Mouse (Mus musculus): ENCODE measurements around the gene Hsp90aa1. TPM values are rescaled to one million over a fixed set of nuclear protein-coding genes. Genes with fewer than 3 reads are reported as not detected.

Gene Hsp90aa1
- total and polyA plus RNA-seq, 3 experiments = 730 to 2,091 (median 1,361) TPM

DNA sequence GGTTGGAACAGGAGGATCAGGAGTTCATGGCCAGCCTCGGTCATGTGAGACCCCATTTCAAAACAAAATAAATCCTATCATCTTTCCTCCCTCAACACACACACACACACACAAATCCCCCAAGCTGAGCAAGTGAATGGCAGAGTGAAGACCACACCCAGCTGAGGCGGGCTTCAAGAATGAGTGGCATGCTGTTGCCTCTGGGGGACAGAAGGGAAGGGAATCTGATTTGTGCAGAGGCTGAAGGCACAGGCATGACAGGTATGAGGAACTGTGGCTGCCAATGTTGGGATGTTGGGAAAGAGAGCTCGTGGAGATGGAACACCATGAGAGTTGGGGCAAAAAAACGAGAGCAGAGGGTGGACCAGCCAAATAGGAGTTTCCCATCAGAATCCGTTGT is 8.7 kb upstream of the Hsp90aa1 start:
- Histone ChIP-seq H3K4me1 (ENCODE audit: control insufficient read depth in 1 of 2, insufficient read depth in 2 of 2) (peaks cover 2 to 11% of the 10 kb centered on the region in 2 experiments; a peak in 3 of 4 replicates), H3K9me3 (replicated peaks; ENCODE audit: low read length) (peaks cover 7% of the 10 kb centered on the region), H3K27ac (ENCODE audit: insufficient read depth, low read depth) (no peak overlapping the region), H3K36me3 (replicated peaks in 1 of 2; ENCODE audit: control insufficient read depth in 1 of 2, insufficient read depth in 1 of 2, low read length in 1 of 2) (no peaks in the 10 kb centered on the region), H3K4me3 (replicated peaks in 1 of 3; ENCODE audit: low read depth in 2 of 3, low read length in 2 of 3, poor library complexity in 1 of 3) (no peak overlapping the region), H3K27me3 (replicated peaks) (no peaks in the 10 kb centered on the region), H3K4me2 (ENCODE audit: insufficient read depth, low read depth, poor library complexity, severe bottlenecking) (no peak overlapping the region), H3K9ac (ENCODE audit: insufficient read depth, low read depth) (no peak overlapping the region), H3K79me2 (replicated peaks; ENCODE audit: control insufficient read depth, extremely low read depth, insufficient read depth, poor library complexity, severe bottlenecking) (no peaks in the 10 kb centered on the region)
- dilution Hi-C loops (cut with MboI; ENCODE audit: extremely low pct_ligation_motif_present, extremely low pct_unique_long_range_greater_than_20kb, low sequenced_read_pairs) = no loop called here
- DNase-seq (ENCODE audit: extremely low read depth) = no peak
- TF ChIP-seq CHD1 (IDR thresholded peaks at IDR 0.05; ENCODE audit: low read depth, low read length) (no peak), SMC3 (IDR thresholded peaks at IDR 0.05; ENCODE audit: low read depth, low read length) (no peak), UBTF (IDR thresholded peaks at IDR 0.05; ENCODE audit: low read depth, low read length) (no peak)
- in situ Hi-C loops (cut with MboI; ENCODE audit: low pct_ligation_motif_present, low pct_unique_long_range_greater_than_20kb, low sequenced_read_pairs) = no loop called here

DNA sequence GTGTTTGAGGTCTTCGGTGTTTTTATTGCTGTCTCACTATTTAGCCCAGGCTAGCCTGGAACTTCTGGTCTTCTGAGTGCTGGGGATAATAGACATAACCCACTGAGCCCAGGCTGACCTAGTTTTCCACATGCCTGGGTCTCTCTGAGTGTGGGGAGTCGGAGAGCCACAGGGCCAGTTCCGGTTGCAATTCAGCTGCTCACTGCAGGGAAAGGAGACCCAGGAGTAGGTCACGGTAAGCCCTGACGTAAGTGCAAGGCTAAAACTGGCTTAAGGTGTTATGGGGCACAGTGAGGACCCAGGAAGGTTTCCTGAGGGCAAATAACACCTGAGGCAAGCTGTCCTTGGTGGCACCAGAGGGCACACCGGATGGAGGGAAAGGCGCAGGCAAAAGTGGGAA is 4.9 kb upstream of the Hsp90aa1 start:
- Histone ChIP-seq H3K79me2 (replicated peaks; ENCODE audit: control insufficient read depth, extremely low read depth, insufficient read depth, poor library complexity, severe bottlenecking) (no peaks in the 10 kb centered on the region), H3K27ac (ENCODE audit: insufficient read depth, low read depth) (no peak overlapping the region), H3K9me3 (replicated peaks; ENCODE audit: low read length) (no peaks in the 10 kb centered on the region), H3K4me2 (ENCODE audit: insufficient read depth, low read depth, poor library complexity, severe bottlenecking) (no peak overlapping the region), H3K9ac (ENCODE audit: insufficient read depth, low read depth) (no peak overlapping the region), H3K4me1 (ENCODE audit: control insufficient read depth in 1 of 2, insufficient read depth in 2 of 2) (peaks cover 14 to 34% of the 10 kb centered on the region in 2 experiments), H3K4me3 (replicated peaks in 1 of 3; ENCODE audit: low read depth in 2 of 3, low read length in 2 of 3, poor library complexity in 1 of 3) (no peak overlapping the region), H3K27me3 (replicated peaks) (no peaks in the 10 kb centered on the region), H3K36me3 (replicated peaks in 1 of 2; ENCODE audit: control insufficient read depth in 1 of 2, insufficient read depth in 1 of 2, low read length in 1 of 2) (no peaks in the 10 kb centered on the region)
- TF ChIP-seq RAD21 (IDR thresholded peaks at IDR 0.05; ENCODE audit: low read depth, low read length) (no peak), CTCF (conservative IDR thresholded peaks at IDR 0.05 in 1 of 2, IDR thresholded peaks at IDR 0.05 in 1 of 2; ENCODE audit: low read depth in 2 of 2, low read length in 2 of 2) (no peak), IRF4 (IDR thresholded peaks at IDR 0.05; ENCODE audit: low read depth, low read length) (no peak), EP300 (IDR thresholded peaks at IDR 0.05; ENCODE audit: low read length) (no peak)
- no peak for DNase-seq (ENCODE audit: extremely low read depth)
- in situ Hi-C loops (cut with MboI; ENCODE audit: low pct_ligation_motif_present, low pct_unique_long_range_greater_than_20kb, low sequenced_read_pairs) (no loop called here), dilution Hi-C loops (cut with MboI; ENCODE audit: extremely low pct_ligation_motif_present, extremely low pct_unique_long_range_greater_than_20kb, low sequenced_read_pairs) (no loop called here)

DNA sequence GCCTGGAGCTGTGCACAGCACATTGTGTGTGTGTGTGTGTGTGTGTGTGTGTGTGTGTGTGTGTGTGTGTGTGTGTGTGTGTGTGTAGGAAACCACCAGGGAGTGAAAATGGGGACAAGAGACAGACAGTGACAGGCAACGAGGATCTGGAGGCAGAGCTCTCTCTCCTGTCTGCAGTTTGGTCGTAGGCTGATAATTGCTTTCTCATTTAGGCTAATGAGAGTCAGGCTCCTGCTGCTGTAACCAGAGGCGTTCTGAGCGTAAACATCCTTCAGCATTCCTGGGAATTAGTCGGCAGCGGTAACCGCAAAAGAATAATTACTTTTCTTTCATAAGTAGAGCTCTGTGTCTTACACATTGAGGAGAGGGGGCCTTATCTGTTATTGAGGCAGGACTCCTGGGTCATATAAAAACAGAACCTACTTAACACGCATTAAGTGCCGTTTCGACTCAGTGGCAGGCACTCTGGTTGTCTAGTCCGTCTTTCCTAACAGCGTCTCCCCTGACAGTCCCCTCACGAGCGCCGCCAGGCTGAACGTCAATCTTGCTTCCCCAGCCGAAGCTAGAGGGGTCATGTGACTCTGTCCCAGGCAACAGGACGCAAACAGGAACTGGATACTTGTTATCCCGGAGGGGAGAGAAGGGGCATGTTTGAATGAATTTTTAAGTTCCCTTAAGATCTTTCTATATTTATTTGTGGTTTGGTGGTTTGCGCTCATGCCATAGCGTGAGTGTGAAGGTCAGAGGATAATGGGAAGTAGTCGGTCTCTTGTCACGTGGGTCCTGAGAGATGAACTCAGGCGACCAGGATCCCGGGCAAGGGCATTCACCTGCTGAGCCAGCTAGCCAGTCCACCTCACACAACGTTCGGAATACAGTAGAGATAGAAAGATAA is 4.1 kb upstream of the Hsp90aa1 start:
- in situ Hi-C loops (cut with MboI; ENCODE audit: low pct_ligation_motif_present, low pct_unique_long_range_greater_than_20kb, low sequenced_read_pairs) (no loop called here), dilution Hi-C loops (cut with MboI; ENCODE audit: extremely low pct_ligation_motif_present, extremely low pct_unique_long_range_greater_than_20kb, low sequenced_read_pairs) (no loop called here)
- no peaks in the 10 kb centered on the region for H3K9me3 ChIP-seq (replicated peaks; ENCODE audit: low read length)
- H3K79me2 ChIP-seq (replicated peaks; ENCODE audit: control insufficient read depth, extremely low read depth, insufficient read depth, poor library complexity, severe bottlenecking) = no peaks in the 10 kb centered on the region
- H3K4me2 ChIP-seq (ENCODE audit: insufficient read depth, low read depth, poor library complexity, severe bottlenecking) = no peak overlapping the region
- no peaks in the 10 kb centered on the region for H3K36me3 ChIP-seq (replicated peaks in 1 of 2; ENCODE audit: control insufficient read depth in 1 of 2, insufficient read depth in 1 of 2, low read length in 1 of 2)
- TF ChIP-seq ZKSCAN1 (IDR thresholded peaks at IDR 0.05; ENCODE audit: borderline replicate concordance, low read depth, low read length) = no peak
- no peak for TF ChIP-seq PAX5 (IDR thresholded peaks at IDR 0.05; ENCODE audit: low read length)
- no peak for TF ChIP-seq EP300 (IDR thresholded peaks at IDR 0.05; ENCODE audit: low read length)
- TF ChIP-seq POLR2A (IDR thresholded peaks at IDR 0.05; ENCODE audit: low read depth, low read length) = no peak
- no peak for TF ChIP-seq GABPA (IDR thresholded peaks at IDR 0.05; ENCODE audit: insufficient replicate concordance, low read depth, low read length)
- TF ChIP-seq BHLHE40 (IDR thresholded peaks at IDR 0.05; ENCODE audit: low read depth, low read length) = peak; percentile 54
- TF ChIP-seq CTCF (conservative IDR thresholded peaks at IDR 0.05 in 1 of 2, IDR thresholded peaks at IDR 0.05 in 1 of 2; ENCODE audit: low read depth in 2 of 2, low read length in 2 of 2) = peak in 1 of 2 experiments; percentile 14; a peak in 2 of 4 replicates
- no peak for TF ChIP-seq TCF12 (IDR thresholded peaks at IDR 0.05; ENCODE audit: low read depth, low read length)
- TF ChIP-seq CHD1 (IDR thresholded peaks at IDR 0.05; ENCODE audit: low read depth, low read length) = no peak
- 0 out of 2 replicates have a peak, but pooled peaks have one; percentile 12 for TF ChIP-seq NRF1 (IDR thresholded peaks at IDR 0.05; ENCODE audit: low read depth, low read length)
- TF ChIP-seq MXI1 (IDR thresholded peaks at IDR 0.05; ENCODE audit: low read depth, low read length) = no peak
- peak; percentile 48; the same call in 1 of the 2 replicates for TF ChIP-seq ELF1 (IDR thresholded peaks at IDR 0.05; ENCODE audit: low read depth, low read length)
- peak; percentile 64 for TF ChIP-seq USF2 (conservative IDR thresholded peaks at IDR 0.05; ENCODE audit: low read depth, low read length)
- TF ChIP-seq KAT2A (IDR thresholded peaks at IDR 0.05; ENCODE audit: insufficient replicate concordance, low read length) = no peak
- peak; percentile 75 for TF ChIP-seq USF1 (IDR thresholded peaks at IDR 0.05; ENCODE audit: low read depth, low read length)
- no peak for TF ChIP-seq E2F4 (IDR thresholded peaks at IDR 0.05; ENCODE audit: insufficient replicate concordance, low read depth, low read length)
- H3K9ac ChIP-seq (ENCODE audit: insufficient read depth, low read depth) = no peak overlapping the region
- no peak overlapping the region for H3K27ac ChIP-seq (ENCODE audit: insufficient read depth, low read depth)
- no peak for DNase-seq (ENCODE audit: extremely low read depth)
- no peak overlapping the region for H3K4me3 ChIP-seq (replicated peaks in 1 of 3; ENCODE audit: low read depth in 2 of 3, low read length in 2 of 3, poor library complexity in 1 of 3)
- H3K4me1 ChIP-seq (ENCODE audit: control insufficient read depth in 1 of 2, insufficient read depth in 2 of 2) = peaks cover 22 to 43% of the 10 kb centered on the region in 2 experiments
- H3K27me3 ChIP-seq (replicated peaks) = no peaks in the 10 kb centered on the region

Measured in CH12.LX (cell line).